Mouse (Mus musculus): ENCODE measurements around the gene Btbd17.

DNA sequence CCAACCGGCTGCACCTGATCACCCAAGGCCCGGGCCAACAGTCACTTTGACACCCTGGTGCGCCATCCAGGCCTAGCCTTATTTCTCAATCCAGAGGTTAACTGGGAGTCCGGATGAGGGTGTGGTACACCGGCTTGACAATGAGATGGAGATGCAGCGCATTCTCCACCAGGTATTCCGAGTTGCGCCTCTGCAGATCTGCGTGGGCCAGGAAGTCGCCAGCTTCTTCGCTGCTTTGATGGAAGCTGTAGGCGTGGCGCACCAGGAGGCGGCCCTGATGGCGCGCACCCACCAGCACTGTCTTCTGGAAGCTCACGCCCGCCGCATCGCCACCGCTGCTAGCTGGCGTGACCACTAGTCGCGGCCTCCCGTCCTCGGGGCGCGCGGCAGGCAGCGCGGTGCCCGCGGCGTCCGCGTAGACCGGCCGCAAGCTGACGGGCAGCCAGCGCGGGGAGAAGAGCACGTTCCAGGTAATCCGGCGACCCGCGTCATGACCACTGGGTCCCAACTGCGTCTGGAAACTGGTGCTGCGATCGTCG, 4.3 kb downstream of the Btbd17 start:
- TF ChIP-seq CTCF (IDR thresholded peaks at IDR 0.05; ENCODE audit: low read depth) = no peak
- no peak for TF ChIP-seq EP300 (IDR thresholded peaks at IDR 0.05; ENCODE audit: low read depth)
